Mouse (Mus musculus) liver, embryonic 14 days (tissue): Measurements from ENCODE around the gene Ocrl. TPM values are rescaled to one million over a fixed set of nuclear protein-coding genes. Genes with fewer than 3 reads are reported as not detected.

Source experiments
- polyA plus RNA-seq: library from polyadenylated mRNA; depleted of rRNA; stranded (reverse); fragments of >200 nt; gene quantifications from 2 replicates; pipeline ENCODE4 v1.2.3, GENCODE M21; 2012; rRNA removed

The Ocrl gene
- 4.5 and 5.3 TPM in 2 replicates for polyA plus RNA-seq

DNA sequence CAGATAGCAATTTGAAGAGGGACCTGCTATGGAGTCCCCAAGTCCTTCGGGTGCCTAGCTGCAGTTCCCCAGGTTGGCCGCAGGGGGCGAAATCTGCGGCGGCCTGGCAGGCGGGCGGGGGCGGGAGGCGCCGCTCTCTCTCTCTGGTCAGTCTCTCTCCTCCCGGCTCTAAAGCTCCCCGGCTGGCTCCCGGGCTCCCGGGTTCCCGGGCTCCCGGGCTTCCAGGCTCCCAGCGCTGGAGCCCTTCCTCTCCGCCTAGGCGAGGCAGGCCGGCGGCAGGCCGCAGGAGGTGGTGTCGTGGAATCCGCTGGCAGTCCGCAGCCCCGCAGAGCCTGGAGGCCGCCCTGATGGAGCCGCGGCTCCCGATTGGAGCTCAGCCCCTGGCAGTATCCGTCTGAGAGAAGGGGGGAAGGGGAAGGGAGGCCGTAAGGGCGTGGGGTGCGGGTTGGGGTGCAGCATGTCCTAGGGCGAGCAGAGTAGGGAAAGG lies at the start of gene Ocrl:
Ocrl (plus strand) TSS at position 82 of the 487 bp plus-strand sequence.

DNA sequence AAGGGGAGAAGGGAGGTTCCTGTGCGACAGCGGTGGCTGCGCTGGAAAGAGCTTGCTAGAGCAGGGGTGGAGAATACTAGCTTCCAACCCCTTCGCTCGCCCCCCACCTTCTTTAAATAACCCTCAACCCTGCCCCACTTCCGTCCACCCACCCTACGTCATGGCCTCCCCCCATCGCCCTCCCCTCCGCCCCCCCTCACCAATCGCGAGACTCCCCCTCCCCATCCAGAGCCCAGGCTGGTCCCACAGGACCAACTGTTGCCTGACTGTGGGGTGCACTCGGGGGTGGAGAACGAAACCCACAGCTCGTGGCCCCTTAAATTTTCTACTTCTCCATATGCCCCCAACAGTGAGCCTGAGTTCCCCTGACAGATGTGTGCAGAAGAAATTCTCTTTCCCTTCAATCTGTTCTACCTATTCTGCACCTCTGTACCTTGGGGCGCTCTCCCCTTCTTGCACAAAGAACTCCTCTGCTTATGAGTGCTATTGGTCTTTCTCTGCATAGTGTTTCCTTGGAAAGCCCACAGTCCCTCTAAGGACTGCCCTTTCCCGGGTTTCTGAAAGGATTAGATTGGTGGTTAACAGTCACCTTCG lies 19.7 kb upstream of the Ocrl start, which contains the start of gene Smarca1:
Smarca1 (minus strand) TSS at position 544 of the 594 bp plus-strand sequence.

Other genes starting within 250 kb of the Ocrl start
- 1.9 and 2.1 TPM in 2 replicates for gene Smarca1, start 19.4 kb upstream of the Ocrl start, polyA plus RNA-seq
- gene Apln, start 122.5 kb downstream of the Ocrl start, polyA plus RNA-seq, result 0.06 and 0.14 TPM in 2 replicates
- 0.01 and 0.06 TPM in 2 replicates for gene Xpnpep2, start 196.3 kb downstream of the Ocrl start, polyA plus RNA-seq
- 3.3 and 4.3 TPM in 2 replicates for gene Sash3, start 234.0 kb downstream of the Ocrl start, polyA plus RNA-seq